Mouse (Mus musculus): ENCODE measurements around the gene Olfr818. TPM values are rescaled to one million over a fixed set of nuclear protein-coding genes. Genes with fewer than 3 reads are reported as not detected.
"Not testable (repeated sequence)": the region's sequence is repeated elsewhere in the genome, so short reads cannot be mapped to it uniquely, and the experiment has no call there.

The Olfr818 gene
- not detected in 2 replicates for polyA plus RNA-seq (2014; fragmentation: Nextera tagmentation; extraction: Ambion mirVana)

- Histone ChIP-seq H3K27ac (replicated peaks; ENCODE audit: low read depth, low read length) (no peak within 1 kb of the TSS), H3K4me1 (ENCODE audit: control insufficient read depth, insufficient read depth, low read length) (no peaks in the 10 kb centered on the region), H3K9ac (replicated peaks; ENCODE audit: low read length) (no peak within 1 kb of the TSS), H3K27me3 (ENCODE audit: control insufficient read depth, insufficient read depth, low read length) (no peaks in the 10 kb centered on the region), H3K9me3 (ENCODE audit: control insufficient read depth, low read length) (no peaks in the 10 kb centered on the region), H3K4me2 (ENCODE audit: low read length) (no peak within 1 kb of the TSS), H3K36me3 (ENCODE audit: control insufficient read depth, insufficient read depth, low read length) (no peaks in the 10 kb centered on the region), H3K4me3 (replicated peaks; ENCODE audit: low read depth, low read length) (no peak within 1 kb of the TSS)
- 93% methylated on average over 2 of the region's 2 CpGs for WGBS
- ATAC-seq (ENCODE audit: low FRiP score, low TSS enrichment) (no peak), DNase-seq (no peak)
Measured at GRCm38 (mm10) chr10:129949000-129949399, at the start of gene Olfr818. Gene Olfr818 (minus strand): TSS chr10:129949100.

GRCm38 (mm10) chr10:129984962-129985361 lies 36.1 kb upstream of the Olfr818 start, which contains the start of gene Gm10310:
Gene Gm10310 (minus strand): TSS chr10:129985062.
- H3K27ac ChIP-seq (replicated peaks; ENCODE audit: low read depth, low read length); ATAC-seq (ENCODE audit: low FRiP score, low TSS enrichment); DNase-seq; H3K9me3 ChIP-seq (ENCODE audit: control insufficient read depth, low read length); H3K4me3 ChIP-seq (replicated peaks; ENCODE audit: low read depth, low read length); H3K36me3 ChIP-seq (ENCODE audit: control insufficient read depth, insufficient read depth, low read length); H3K9ac ChIP-seq (replicated peaks; ENCODE audit: low read length); H3K4me1 ChIP-seq (ENCODE audit: control insufficient read depth, insufficient read depth, low read length); H3K4me2 ChIP-seq (ENCODE audit: low read length); H3K27me3 ChIP-seq (ENCODE audit: control insufficient read depth, insufficient read depth, low read length): not testable (repeated sequence)
- WGBS: no CpG with 5 or more reads among the region's 1 CpGs

GRCm38 (mm10) chr10:129981867-129982266 lies 33.0 kb upstream of the Olfr818 start:
- H3K36me3 ChIP-seq (ENCODE audit: control insufficient read depth, insufficient read depth, low read length); H3K9me3 ChIP-seq (ENCODE audit: control insufficient read depth, low read length); H3K9ac ChIP-seq (replicated peaks; ENCODE audit: low read length); ATAC-seq (ENCODE audit: low FRiP score, low TSS enrichment); H3K4me3 ChIP-seq (replicated peaks; ENCODE audit: low read depth, low read length); H3K4me1 ChIP-seq (ENCODE audit: control insufficient read depth, insufficient read depth, low read length); H3K27me3 ChIP-seq (ENCODE audit: control insufficient read depth, insufficient read depth, low read length); H3K27ac ChIP-seq (replicated peaks; ENCODE audit: low read depth, low read length); DNase-seq; H3K4me2 ChIP-seq (ENCODE audit: low read length): not testable (repeated sequence)
- no CpG with 5 or more reads among the region's 3 CpGs for WGBS

GRCm38 (mm10) chr10:129976040-129976439 lies 27.1 kb upstream of the Olfr818 start, which contains the start of gene Olfr247:
Gene Olfr247 (minus strand): TSS chr10:129976140.
- not testable (repeated sequence) for ATAC-seq (ENCODE audit: low FRiP score, low TSS enrichment); H3K4me2 ChIP-seq (ENCODE audit: low read length); H3K27me3 ChIP-seq (ENCODE audit: control insufficient read depth, insufficient read depth, low read length); H3K9ac ChIP-seq (replicated peaks; ENCODE audit: low read length); DNase-seq; H3K27ac ChIP-seq (replicated peaks; ENCODE audit: low read depth, low read length); H3K9me3 ChIP-seq (ENCODE audit: control insufficient read depth, low read length); H3K4me3 ChIP-seq (replicated peaks; ENCODE audit: low read depth, low read length); H3K4me1 ChIP-seq (ENCODE audit: control insufficient read depth, insufficient read depth, low read length); H3K36me3 ChIP-seq (ENCODE audit: control insufficient read depth, insufficient read depth, low read length)
- WGBS: no CpG with 5 or more reads among the region's 2 CpGs

- not testable (repeated sequence) for H3K4me2 ChIP-seq (ENCODE audit: low read length); H3K9ac ChIP-seq (replicated peaks; ENCODE audit: low read length); H3K9me3 ChIP-seq (ENCODE audit: control insufficient read depth, low read length); H3K4me1 ChIP-seq (ENCODE audit: control insufficient read depth, insufficient read depth, low read length); H3K27me3 ChIP-seq (ENCODE audit: control insufficient read depth, insufficient read depth, low read length); DNase-seq; H3K27ac ChIP-seq (replicated peaks; ENCODE audit: low read depth, low read length); ATAC-seq (ENCODE audit: low FRiP score, low TSS enrichment); H3K4me3 ChIP-seq (replicated peaks; ENCODE audit: low read depth, low read length); H3K36me3 ChIP-seq (ENCODE audit: control insufficient read depth, insufficient read depth, low read length)
- no CpG with 5 or more reads among the region's 3 CpGs for WGBS
Measured at GRCm38 (mm10) chr10:129972994-129973393, 24.1 kb upstream of the Olfr818 start.

GRCm38 (mm10) chr10:129967166-129967565 lies 18.3 kb upstream of the Olfr818 start, which contains the start of gene Olfr819:
Gene Olfr819 (minus strand): TSS chr10:129967266.
- H3K9ac ChIP-seq (replicated peaks; ENCODE audit: low read length); H3K4me1 ChIP-seq (ENCODE audit: control insufficient read depth, insufficient read depth, low read length); H3K27me3 ChIP-seq (ENCODE audit: control insufficient read depth, insufficient read depth, low read length); DNase-seq; H3K27ac ChIP-seq (replicated peaks; ENCODE audit: low read depth, low read length); ATAC-seq (ENCODE audit: low FRiP score, low TSS enrichment); H3K9me3 ChIP-seq (ENCODE audit: control insufficient read depth, low read length); H3K36me3 ChIP-seq (ENCODE audit: control insufficient read depth, insufficient read depth, low read length); H3K4me3 ChIP-seq (replicated peaks; ENCODE audit: low read depth, low read length); H3K4me2 ChIP-seq (ENCODE audit: low read length): not testable (repeated sequence)
- 80% methylated on average over 2 of the region's 2 CpGs for WGBS

- H3K4me3 ChIP-seq (replicated peaks; ENCODE audit: low read depth, low read length); H3K27ac ChIP-seq (replicated peaks; ENCODE audit: low read depth, low read length); H3K27me3 ChIP-seq (ENCODE audit: control insufficient read depth, insufficient read depth, low read length); H3K9me3 ChIP-seq (ENCODE audit: control insufficient read depth, low read length); H3K9ac ChIP-seq (replicated peaks; ENCODE audit: low read length); DNase-seq; H3K4me1 ChIP-seq (ENCODE audit: control insufficient read depth, insufficient read depth, low read length); ATAC-seq (ENCODE audit: low FRiP score, low TSS enrichment); H3K4me2 ChIP-seq (ENCODE audit: low read length); H3K36me3 ChIP-seq (ENCODE audit: control insufficient read depth, insufficient read depth, low read length): not testable (repeated sequence)
- WGBS: 97% methylated on average over 2 of the region's 3 CpGs
Measured at GRCm38 (mm10) chr10:129966232-129966631, 17.3 kb upstream of the Olfr818 start.

GRCm38 (mm10) chr10:129915497-129915896 lies 33.4 kb downstream of the Olfr818 start, which contains the start of gene Olfr816:
Gene Olfr816 (minus strand): TSS chr10:129915597.
- no peak for ATAC-seq (ENCODE audit: low FRiP score, low TSS enrichment)

GRCm38 (mm10) chr10:129905767-129906166 lies 43.1 kb downstream of the Olfr818 start, which contains the start of gene Olfr815:
Gene Olfr815 (minus strand): TSS chr10:129905867.
- not testable (repeated sequence) for H3K9me3 ChIP-seq (ENCODE audit: control insufficient read depth, low read length); H3K27ac ChIP-seq (replicated peaks; ENCODE audit: low read depth, low read length); ATAC-seq (ENCODE audit: low FRiP score, low TSS enrichment); H3K27me3 ChIP-seq (ENCODE audit: control insufficient read depth, insufficient read depth, low read length); DNase-seq; H3K4me2 ChIP-seq (ENCODE audit: low read length); H3K4me1 ChIP-seq (ENCODE audit: control insufficient read depth, insufficient read depth, low read length); H3K9ac ChIP-seq (replicated peaks; ENCODE audit: low read length); H3K36me3 ChIP-seq (ENCODE audit: control insufficient read depth, insufficient read depth, low read length); H3K4me3 ChIP-seq (replicated peaks; ENCODE audit: low read depth, low read length)
- WGBS: no CpG with 5 or more reads among the region's 1 CpGs

More at GRCm38 (mm10) chr10:129915497-129915896, 33.4 kb downstream of the Olfr818 start, which contains the start of gene Olfr816:
- Histone ChIP-seq H3K4me1 (ENCODE audit: control insufficient read depth, insufficient read depth, low read length) (no peaks in the 10 kb centered on the region), H3K4me3 (replicated peaks; ENCODE audit: low read depth, low read length) (no peak within 1 kb of the TSS), H3K9me3 (ENCODE audit: control insufficient read depth, low read length) (no peaks in the 10 kb centered on the region), H3K36me3 (ENCODE audit: control insufficient read depth, insufficient read depth, low read length) (no peaks in the 10 kb centered on the region), H3K4me2 (ENCODE audit: low read length) (no peak within 1 kb of the TSS), H3K27ac (replicated peaks; ENCODE audit: low read depth, low read length) (no peak within 1 kb of the TSS), H3K27me3 (ENCODE audit: control insufficient read depth, insufficient read depth, low read length) (no peaks in the 10 kb centered on the region), H3K9ac (replicated peaks; ENCODE audit: low read length) (no peak within 1 kb of the TSS)
- 71% methylated on average over 1 of the region's 1 CpGs for WGBS
- no peak for DNase-seq

Measured in midbrain, embryonic 14.5 days (tissue).